Mouse (Mus musculus) frontal cortex, postnatal 25 days (tissue): Measurements from ENCODE around the gene Actn3.
"Not testable (repeated sequence)": the region's sequence is repeated elsewhere in the genome, so short reads cannot be mapped to it uniquely, and the experiment has no call there.

Experiments used
- DNase-seq, 2 experiments: peaks; one replicate each; pipeline ENCODE4 v3.0.0; 2022; ENCODE audit warnings: low spot score in 2 of 2

The Actn3 gene

GRCm38 (mm10) chr19:4877785-4878184, at the start of gene Actn3:
TSS of gene Actn3 (minus strand) at chr19:4877909.
- DNase-seq: no peak

GRCm38 (mm10) chr19:4925121-4925860, 47.6 kb upstream of the Actn3 start:
- DNase-seq: no peak

- DNase-seq: no peak
Measured at GRCm38 (mm10) chr19:4919652-4920051, 41.9 kb upstream of the Actn3 start.

DNA sequence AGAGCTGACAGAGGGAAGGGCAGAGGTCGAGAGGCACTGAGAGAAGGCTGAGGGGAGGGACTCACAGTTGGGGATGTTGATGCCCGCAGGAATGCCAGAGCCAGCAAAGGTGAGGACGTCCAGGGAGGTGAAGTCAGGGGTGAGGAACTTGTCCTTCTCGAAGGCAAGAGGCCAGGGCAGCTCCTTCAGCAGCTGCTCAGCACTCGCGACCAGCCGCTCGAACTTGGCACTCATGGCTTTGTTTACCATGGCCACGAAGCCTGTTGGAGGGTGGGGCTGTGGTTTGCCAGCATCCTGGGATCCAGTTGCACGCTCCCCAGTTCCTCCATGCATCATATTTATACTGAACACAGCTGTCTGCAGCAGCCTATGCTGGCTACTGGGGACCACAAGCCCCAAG, 39.1 kb upstream of the Actn3 start:
- DNase-seq: no peak

DNA sequence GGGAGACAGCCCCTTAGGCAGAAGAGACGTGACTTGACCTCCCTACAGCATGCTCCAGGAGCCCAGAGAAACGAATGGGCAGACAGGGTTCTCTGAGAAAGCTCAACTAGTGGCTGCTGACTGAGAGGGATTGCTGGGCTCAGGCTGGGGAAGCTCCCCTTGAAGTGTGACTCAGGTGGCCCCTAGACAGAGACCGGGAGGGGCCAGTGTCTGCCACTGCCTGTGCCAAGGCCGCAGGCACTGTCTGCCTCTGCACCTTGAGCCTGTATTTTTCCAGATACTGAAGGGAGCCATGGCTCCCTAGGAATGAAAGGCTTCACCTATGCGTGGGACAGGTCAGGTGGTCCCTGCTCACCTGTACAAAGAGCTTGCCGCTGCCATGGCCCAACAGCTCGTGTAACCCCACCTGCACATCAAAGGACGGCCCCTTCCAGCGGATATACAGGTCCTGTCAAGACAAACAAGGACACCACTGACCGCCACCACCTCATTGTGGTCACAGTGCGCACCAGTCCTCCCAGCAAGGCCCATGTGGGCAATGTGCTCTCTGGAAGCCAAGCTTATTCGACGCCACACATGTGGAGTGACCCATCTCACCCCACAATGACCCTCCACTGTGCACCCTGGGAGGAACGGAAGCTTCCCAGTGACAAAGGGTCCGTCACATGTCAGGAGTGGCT, 38.4 kb upstream of the Actn3 start:
- DNase-seq: no peak

- no peak for DNase-seq
Measured at GRCm38 (mm10) chr19:4909376-4909775, 31.7 kb upstream of the Actn3 start.

DNA sequence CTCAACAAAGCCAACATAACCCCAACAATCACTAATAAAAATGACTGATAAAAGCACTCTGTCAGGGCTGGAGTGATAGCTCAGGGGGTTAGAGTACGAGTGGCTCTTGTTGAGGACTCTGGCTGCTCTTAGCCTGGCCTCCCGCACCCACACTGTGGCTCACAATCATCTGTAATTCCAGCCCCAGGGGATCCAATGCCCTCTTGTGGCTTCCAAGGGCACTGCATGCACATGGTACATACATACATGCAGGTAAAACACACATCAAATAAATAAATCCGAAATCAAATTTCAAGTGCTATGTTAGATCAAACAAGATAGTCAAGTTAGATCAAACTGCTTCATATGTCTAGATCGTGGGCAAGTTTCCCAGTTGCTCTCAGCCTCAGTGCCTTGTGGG, 30.4 kb upstream of the Actn3 start:
- no peak for DNase-seq

- peak; percentile 67 to 72 for DNase-seq
Measured at GRCm38 (mm10) chr19:4905979-4906794, 28.5 kb upstream of the Actn3 start, which contains the start of gene Bbs1. TSS of gene Bbs1 (minus strand) at chr19:4906628.

DNA sequence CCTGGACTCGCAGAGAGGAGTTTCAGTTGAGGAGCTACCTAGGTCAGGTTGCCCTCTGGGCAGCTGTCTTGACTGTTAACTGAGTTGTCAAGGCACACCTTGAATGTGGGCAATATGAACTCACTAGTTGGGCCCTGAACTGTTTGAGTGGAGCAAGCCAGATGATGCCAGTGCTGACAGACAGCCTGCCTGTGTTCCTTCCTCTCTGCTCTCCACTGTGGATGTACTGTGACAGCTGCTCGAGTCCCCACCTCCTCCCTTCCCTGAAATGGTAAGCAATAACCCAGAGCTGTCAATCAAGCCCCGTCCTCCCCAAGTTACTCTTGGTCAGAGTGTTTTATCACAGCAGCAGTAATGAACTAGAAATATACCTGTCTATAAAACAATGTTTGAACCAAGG, 22.2 kb upstream of the Actn3 start:
- DNase-seq: no peak

GRCm38 (mm10) chr19:4898972-4899371, 21.3 kb upstream of the Actn3 start:
- no peak for DNase-seq

DNA sequence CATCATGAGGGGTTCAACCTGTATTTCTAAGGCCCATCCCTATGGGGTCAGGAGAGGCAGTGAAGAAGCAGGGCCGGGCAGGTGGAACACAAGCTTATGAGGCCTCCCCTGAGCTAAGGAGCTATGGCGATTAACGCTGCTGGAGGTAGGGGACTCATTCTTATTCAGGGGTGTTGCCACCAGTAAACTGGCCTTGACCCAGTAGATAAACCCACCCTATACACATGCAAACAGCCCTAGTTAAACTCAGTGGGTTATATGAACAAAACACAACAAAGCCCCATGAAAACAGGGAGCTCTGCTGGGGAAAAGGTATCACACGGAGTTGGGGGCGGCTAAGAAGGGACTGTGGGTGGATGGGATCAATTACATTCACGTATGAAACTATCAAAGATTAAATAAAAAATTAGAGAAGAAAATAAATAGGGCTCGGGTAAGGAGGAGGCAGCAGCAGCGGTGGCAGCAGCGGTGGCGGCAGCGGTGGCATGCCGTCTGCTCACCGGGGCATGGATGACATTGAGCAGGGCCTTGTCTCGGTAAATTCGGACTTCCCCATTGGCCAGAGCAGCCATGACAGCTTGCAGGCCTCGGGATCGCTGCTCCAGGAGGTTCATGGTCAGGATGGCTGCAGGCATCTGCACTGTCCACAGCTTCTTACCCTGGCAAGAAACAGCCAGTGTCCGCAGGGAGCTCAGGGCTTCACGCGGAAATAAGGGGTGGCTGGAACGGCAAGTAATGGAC, 19.2 kb upstream of the Actn3 start:
- DNase-seq: no peak

- no peak for DNase-seq
Measured at GRCm38 (mm10) chr19:4891798-4892197, 14.1 kb upstream of the Actn3 start.

GRCm38 (mm10) chr19:4889791-4890190, 12.1 kb upstream of the Actn3 start:
- no peak for DNase-seq

GRCm38 (mm10) chr19:4883961-4884360, 6.3 kb upstream of the Actn3 start:
- no peak for DNase-seq

GRCm38 (mm10) chr19:4879324-4879703, 1.6 kb upstream of the Actn3 start:
- DNase-seq: no peak

- DNase-seq: peak; percentile 92 to 94
Measured at GRCm38 (mm10) chr19:4878405-4879323, 955 bp upstream of the Actn3 start, which contains the start of gene Zdhhc24. TSS of gene Zdhhc24 (plus strand) at chr19:4878668.

- no peak for DNase-seq
Measured at GRCm38 (mm10) chr19:4876755-4877154, 954 bp downstream of the Actn3 start.

DNA sequence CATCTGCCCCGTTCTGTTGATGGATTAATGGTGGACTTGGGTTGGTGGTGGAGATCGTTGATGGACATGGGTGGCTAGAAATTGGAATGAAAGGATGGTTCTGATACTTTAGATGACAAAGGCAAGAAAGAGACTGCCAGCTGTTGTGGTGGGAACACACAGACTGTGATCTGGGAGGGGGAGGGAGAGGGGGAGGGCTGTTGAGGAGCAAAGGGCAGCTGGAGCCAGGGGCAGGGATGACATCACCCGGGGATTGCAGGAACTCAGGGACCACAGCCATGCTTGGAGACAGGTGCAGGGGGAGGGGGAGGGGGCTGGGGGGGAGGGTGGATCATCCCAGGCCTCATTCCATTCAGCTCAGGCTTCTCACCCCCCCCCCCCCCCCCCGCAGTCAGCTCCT, 1.5 kb downstream of the Actn3 start:
- DNase-seq: no peak

- not testable (repeated sequence) for DNase-seq
Measured at GRCm38 (mm10) chr19:4874613-4875012, 3.1 kb downstream of the Actn3 start.

GRCm38 (mm10) chr19:4865147-4865546, 12.6 kb downstream of the Actn3 start:
- DNase-seq: no peak

- no peak for DNase-seq
Measured at GRCm38 (mm10) chr19:4863048-4863447, 14.7 kb downstream of the Actn3 start.
